Mouse (Mus musculus) cerebellum, postnatal 25 days (tissue): ENCODE results near the gene Cdc6.
"Not testable (repeated sequence)": the region's sequence is repeated elsewhere in the genome, so short reads cannot be mapped to it uniquely, and the experiment has no call there.

Source experiments
- DNase-seq, 2 experiments: peaks; one replicate each; pipeline ENCODE4 v3.0.0; 2021; ENCODE audit warnings: mixed read lengths in 2 of 2

Gene Cdc6

GRCm38 (mm10) chr11:98932293-98933091, 24.9 kb downstream of the Cdc6 start:
- peak; percentile 16 to 50 for DNase-seq

GRCm38 (mm10) chr11:98933151-98933550, 25.6 kb downstream of the Cdc6 start:
- peak; percentile 87 to 96 for DNase-seq

GRCm38 (mm10) chr11:98933847-98934246, 26.2 kb downstream of the Cdc6 start:
- DNase-seq = not testable (repeated sequence)

GRCm38 (mm10) chr11:98934367-98934766, 26.8 kb downstream of the Cdc6 start:
- no peak for DNase-seq

GRCm38 (mm10) chr11:98935123-98935522, 27.5 kb downstream of the Cdc6 start:
- DNase-seq = no peak

- DNase-seq = peak in 1 of 2 experiments; percentile 47
Measured at GRCm38 (mm10) chr11:98936170-98936569, 28.6 kb downstream of the Cdc6 start.

GRCm38 (mm10) chr11:98936606-98937409, 29.2 kb downstream of the Cdc6 start:
- peak in 1 of 2 experiments; percentile 39 for DNase-seq

GRCm38 (mm10) chr11:98937410-98937913, 29.9 kb downstream of the Cdc6 start:
- DNase-seq = peak; percentile 69 to 86

- DNase-seq = peak; percentile 42 to 57
Measured at GRCm38 (mm10) chr11:98937914-98938694, 30.5 kb downstream of the Cdc6 start.

GRCm38 (mm10) chr11:98938701-98939083, 31.1 kb downstream of the Cdc6 start:
- DNase-seq = peak in 1 of 2 experiments; percentile 27

- DNase-seq = peak; percentile 45 to 50
Measured at GRCm38 (mm10) chr11:98939084-98939952, 31.7 kb downstream of the Cdc6 start.

- peak; percentile 39 to 50 for DNase-seq
Measured at GRCm38 (mm10) chr11:98939953-98940641, 32.5 kb downstream of the Cdc6 start.

GRCm38 (mm10) chr11:98940776-98941175, 33.2 kb downstream of the Cdc6 start:
- peak; percentile 54 to 62 for DNase-seq

- peak; percentile 90 to 94 for DNase-seq
Measured at GRCm38 (mm10) chr11:98941341-98941825, 33.8 kb downstream of the Cdc6 start.

- peak in 1 of 2 experiments; percentile 60 for DNase-seq
Measured at GRCm38 (mm10) chr11:98941826-98942550, 34.4 kb downstream of the Cdc6 start.

- no peak for DNase-seq
Measured at GRCm38 (mm10) chr11:98942555-98942922, 34.9 kb downstream of the Cdc6 start.

- peak in 1 of 2 experiments; percentile 17 for DNase-seq
Measured at GRCm38 (mm10) chr11:98942923-98943641, 35.5 kb downstream of the Cdc6 start.

- DNase-seq = peak in 1 of 2 experiments; percentile 43
Measured at GRCm38 (mm10) chr11:98943741-98944461, 36.3 kb downstream of the Cdc6 start.
